Mouse (Mus musculus) cerebellum, adult 11-12 months (tissue): ENCODE data around the gene Prrx1.

Experiments
- DNase-seq: peaks from one replicate; pipeline ENCODE4 v3.0.0; 2022

Prrx1 gene

GRCm38 (mm10) chr1:163255884-163256283 is 57.6 kb downstream of the Prrx1 start:
- DNase-seq, result no peak

- no peak for DNase-seq
Measured at GRCm38 (mm10) chr1:163252796-163253195, 60.7 kb downstream of the Prrx1 start.

GRCm38 (mm10) chr1:163252331-163252730 is 61.2 kb downstream of the Prrx1 start:
- DNase-seq, result no peak

- DNase-seq, result no peak
Measured at GRCm38 (mm10) chr1:163251766-163252165, 61.7 kb downstream of the Prrx1 start.

GRCm38 (mm10) chr1:163238950-163239349 is 74.6 kb downstream of the Prrx1 start:
- DNase-seq, result no peak

- DNase-seq, result no peak
Measured at GRCm38 (mm10) chr1:163231230-163231629, 82.3 kb downstream of the Prrx1 start.

GRCm38 (mm10) chr1:163226271-163226670 is 87.2 kb downstream of the Prrx1 start:
- no peak for DNase-seq

GRCm38 (mm10) chr1:163221767-163222166 is 91.7 kb downstream of the Prrx1 start:
- DNase-seq, result no peak

DNA sequence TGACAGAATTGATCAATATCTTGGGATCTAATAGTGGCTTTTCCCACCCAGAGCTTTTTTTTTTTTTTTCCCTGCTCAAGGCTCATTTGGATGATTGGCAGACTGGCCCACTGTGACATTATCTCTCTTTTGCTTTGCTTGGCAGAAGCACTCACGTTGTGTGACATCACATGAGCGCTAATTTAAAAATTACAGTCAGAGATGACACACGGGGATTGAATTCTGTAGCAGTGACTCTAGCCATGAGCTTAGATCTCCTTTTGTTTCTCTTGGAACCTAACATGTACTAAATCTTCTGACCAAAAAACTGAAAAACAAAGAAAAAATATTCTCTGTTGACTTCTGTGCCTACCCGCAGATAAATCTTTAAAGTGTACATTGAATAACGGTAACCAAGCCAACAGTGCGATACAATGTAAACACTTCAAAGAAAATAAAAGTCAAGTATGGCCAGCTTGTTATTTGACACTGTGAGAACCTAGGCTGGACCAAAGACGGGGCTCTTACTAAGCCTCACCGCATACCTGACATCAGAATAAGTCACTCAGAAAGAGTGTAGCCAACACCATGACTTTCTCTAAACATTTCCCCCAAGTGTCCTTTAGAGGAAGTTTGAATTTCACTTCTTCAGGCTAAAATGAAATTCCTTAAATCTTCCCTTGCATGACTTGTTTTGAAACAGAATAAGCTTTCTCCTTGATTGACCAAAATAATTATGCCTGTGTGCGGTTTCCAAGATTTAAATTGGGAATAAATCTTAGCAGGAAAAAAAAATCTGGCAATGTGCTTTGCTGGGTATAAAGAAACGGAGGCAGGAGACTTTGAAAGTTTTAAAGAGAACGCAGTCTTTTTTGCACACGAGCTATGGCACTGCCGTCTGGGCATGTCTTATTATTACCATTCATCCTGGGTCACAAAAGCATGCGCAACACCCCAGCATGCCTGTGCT is 104.3 kb downstream of the Prrx1 start:
- DNase-seq, result no peak

DNA sequence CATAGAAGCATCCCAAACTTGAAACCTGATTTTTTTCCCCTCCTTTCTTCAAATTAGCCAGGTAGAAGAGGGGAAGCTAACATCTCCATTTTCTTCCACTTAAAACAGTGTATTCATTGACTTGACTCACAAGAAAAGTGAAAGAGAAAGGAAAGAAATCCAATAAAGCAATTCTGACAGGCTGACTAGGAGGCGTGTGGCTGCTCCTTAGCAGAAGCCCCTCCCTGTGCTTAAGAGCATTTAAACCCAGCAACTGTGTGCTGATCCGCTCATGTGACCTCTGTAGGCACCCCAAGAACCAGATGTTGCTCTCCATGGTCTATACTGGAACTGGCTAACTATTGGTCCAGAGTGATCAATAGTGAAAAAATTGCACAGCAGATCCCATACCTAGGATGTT is 114.7 kb downstream of the Prrx1 start:
- DNase-seq, result no peak

- DNase-seq, result no peak
Measured at GRCm38 (mm10) chr1:163198059-163198458, 115.5 kb downstream of the Prrx1 start.
